Mouse (Mus musculus): ENCODE data around the gene Bphl.
"Not testable (repeated sequence)": the region's sequence is repeated elsewhere in the genome, so short reads cannot be mapped to it uniquely, and the experiment has no call there.

The Bphl gene

DNA sequence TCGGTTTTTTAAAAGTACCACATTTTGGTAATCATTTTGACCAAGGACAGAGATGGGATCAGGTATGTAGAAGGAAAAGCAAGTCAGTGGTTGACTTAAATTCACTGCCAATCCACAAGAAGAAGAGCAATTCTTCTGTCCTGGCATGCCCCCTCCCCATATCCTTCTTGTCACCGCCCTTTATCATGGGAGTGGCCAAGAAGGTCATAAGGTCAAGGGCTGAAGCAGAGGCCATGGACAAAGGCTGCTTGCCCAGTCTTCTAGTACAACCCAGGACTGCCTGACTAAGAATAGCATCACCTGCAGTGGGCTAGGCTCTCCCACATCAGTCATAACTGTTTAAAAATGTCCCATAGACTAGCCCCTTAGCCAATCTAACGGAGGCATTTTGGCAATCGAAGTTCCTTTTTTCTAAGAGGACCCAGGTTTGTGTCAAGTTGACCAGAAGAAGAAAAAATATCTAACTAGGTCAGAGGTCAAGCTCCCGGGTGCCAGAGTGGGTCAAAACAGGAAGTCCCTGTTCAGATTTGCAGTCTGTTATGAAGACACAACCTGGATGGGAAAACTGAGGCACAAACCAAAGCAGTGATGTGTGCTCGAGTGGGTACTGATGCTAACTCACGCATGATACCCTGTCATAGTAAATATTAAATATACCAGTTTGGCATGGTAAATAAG, 6.5 kb downstream of the Bphl start:
- CTCF ChIA-PET = no interaction called here
- POLR2A ChIA-PET = interaction anchor here in 2 of 4 experiments (0.6 to 1.7 kb wide), 2 partner anchors 33 to 136 kb away, joined by 3 to 4 read pairs; no protein-coding TSS in a partner anchor

- ChIA-PET POLR2A (interaction anchor here in 3 of 4 experiments (0.6 to 3.5 kb wide), 14 partner anchors 8 to 113 kb away, joined by 3 to 30 read pairs (median 4); partner anchors contain the start of genes Bphl (in 3 of the 3) and Tubb2b (in 2 of the 3)), CTCF (interaction anchor here (0.5 to 1.9 kb wide), 13 partner anchors 8 to 304 kb away, joined by 3 to 8 read pairs (median 3); partner anchors contain the start of gene Bphl (in 2 of the 4))
Observed at GRCm38 (mm10) chr13:34045511-34046249, 8.3 kb downstream of the Bphl start.

- ChIA-PET CTCF (interaction anchor here (0.6 to 1.9 kb wide), 8 partner anchors 8 to 303 kb away, joined by 3 to 8 read pairs (median 3); partner anchors contain the start of gene Bphl (in 2 of the 4)), POLR2A (interaction anchor here in 3 of 4 experiments (0.6 to 3.5 kb wide), 14 partner anchors 9 to 109 kb away, joined by 3 to 30 read pairs (median 4); partner anchors contain the start of genes Bphl (in 2 of the 3) and Tubb2b (in 2 of the 3))
Observed at GRCm38 (mm10) chr13:34046421-34047012, 9.1 kb downstream of the Bphl start.

DNA sequence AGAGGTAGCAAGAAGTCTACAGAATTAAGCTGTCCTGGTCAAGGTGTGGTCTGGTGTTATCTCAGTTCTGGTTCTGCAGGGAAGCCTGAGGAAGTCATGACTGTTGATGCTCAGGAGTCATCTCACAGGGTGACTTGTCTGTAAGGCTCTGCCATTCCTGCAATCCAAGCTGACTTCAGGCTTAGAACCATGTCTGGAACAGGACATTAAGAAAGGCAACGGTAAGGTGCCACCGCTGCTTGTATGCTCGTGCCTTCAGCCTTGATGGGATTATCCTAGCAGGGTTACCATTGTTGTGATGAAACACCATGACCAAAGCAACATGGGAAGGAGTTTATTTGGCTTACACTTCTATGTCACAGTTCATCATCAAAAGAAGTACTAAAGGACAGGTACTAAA, 10.1 kb downstream of the Bphl start:
- CTCF ChIA-PET = no interaction called here
- POLR2A ChIA-PET = interaction anchor here in 3 of 4 experiments (1.0 to 3.6 kb wide), 9 partner anchors 10 to 108 kb away, joined by 3 to 30 read pairs (median 5); partner anchors contain the start of genes Bphl (in 2 of the 3) and Tubb2b (in 2 of the 3)

DNA sequence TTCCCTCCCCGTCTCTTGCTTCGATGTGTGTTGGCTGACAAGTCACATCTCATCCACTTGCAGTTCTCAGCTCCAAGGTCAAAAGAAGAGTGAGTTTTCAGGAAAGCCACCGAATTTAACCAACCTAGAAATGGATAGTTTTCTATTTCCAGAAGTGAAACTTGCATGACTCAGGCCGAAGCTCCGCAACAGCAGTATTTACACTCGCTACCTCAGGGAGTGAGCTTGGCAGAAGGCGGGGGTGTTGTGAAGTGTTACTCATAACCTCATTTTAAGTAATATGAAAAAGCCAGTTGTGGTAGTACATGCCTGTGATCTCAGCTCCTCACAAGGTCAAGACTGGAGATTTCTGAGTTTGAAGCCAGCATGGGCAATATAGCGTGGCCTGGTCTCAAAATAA, 13.1 kb downstream of the Bphl start:
- CTCF ChIA-PET = interaction anchor here in 2 of 4 experiments (0.6 to 1.0 kb wide), 2 partner anchors 9 to 104 kb away, joined by 3 read pairs; no protein-coding TSS in a partner anchor
- POLR2A ChIA-PET = interaction anchor here in 3 of 4 experiments (0.6 to 3.6 kb wide), 7 partner anchors 13 to 105 kb away, joined by 3 to 9 read pairs (median 5); partner anchors contain the start of genes Tubb2b (in 2 of the 3), Bphl (in 1 of the 3) and Serpinb6a (in 1 of the 3)

- ChIA-PET POLR2A (interaction anchor here in 1 of 4 experiments (1.0 kb wide), 1 partner anchor 100 kb away, joined by 3 read pairs; no protein-coding TSS in a partner anchor), CTCF (no interaction called here)
Observed at GRCm38 (mm10) chr13:34051692-34052091, 14.3 kb downstream of the Bphl start.

- ChIA-PET POLR2A (interaction anchor here in 3 of 4 experiments (0.6 to 5.8 kb wide), 6 partner anchors 17 to 196 kb away, joined by 3 to 25 read pairs (median 3); partner anchors contain the start of gene Tubb2b (in 2 of the 3)), CTCF (interaction anchor here in 1 of 4 experiments (1.1 kb wide), 1 partner anchor 52 kb away, joined by 3 read pairs; the partner anchor contains the start of gene Ripk1)
Observed at GRCm38 (mm10) chr13:34053673-34054282, 16.4 kb downstream of the Bphl start.

GRCm38 (mm10) chr13:34054391-34054790, 17.0 kb downstream of the Bphl start:
- ChIA-PET POLR2A (interaction anchor here in 3 of 4 experiments (0.6 to 5.8 kb wide), 5 partner anchors 18 to 196 kb away, joined by 3 to 25 read pairs (median 3); partner anchors contain the start of gene Tubb2b (in 2 of the 3)), CTCF (interaction anchor here in 3 of 4 experiments (0.6 to 1.1 kb wide), 3 partner anchors 8 to 52 kb away, joined by 3 read pairs; partner anchors contain the start of gene Ripk1 (in 1 of the 3))

DNA sequence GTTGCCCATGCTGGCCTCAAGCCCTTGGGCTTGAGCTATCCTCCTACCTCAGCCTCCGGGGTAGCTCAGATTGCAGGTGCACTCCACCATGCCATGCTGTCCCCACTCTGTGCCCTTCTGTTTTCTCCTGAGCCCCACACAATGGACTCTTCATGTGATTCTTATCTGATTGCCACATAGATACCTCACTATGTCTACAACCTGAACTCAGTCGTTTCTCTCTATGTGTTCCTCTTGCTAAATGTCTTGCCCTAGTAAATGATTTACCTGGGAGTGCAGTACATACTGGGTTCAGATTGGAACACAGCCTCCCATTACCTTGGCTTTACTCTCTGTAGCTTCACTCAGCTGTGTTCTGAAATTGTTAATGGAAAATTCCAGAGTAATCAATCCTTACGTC, 17.6 kb downstream of the Bphl start:
- ChIA-PET POLR2A (interaction anchor here in 2 of 4 experiments (0.7 to 5.8 kb wide), 5 partner anchors 18 to 108 kb away, joined by 3 to 25 read pairs (median 3); partner anchors contain the start of genes Tubb2b (in 2 of the 2) and Psmg4 (in 1 of the 2)), CTCF (interaction anchor here in 2 of 4 experiments (0.6 to 1.0 kb wide), 2 partner anchors 9 kb away, joined by 3 read pairs; no protein-coding TSS in a partner anchor)

DNA sequence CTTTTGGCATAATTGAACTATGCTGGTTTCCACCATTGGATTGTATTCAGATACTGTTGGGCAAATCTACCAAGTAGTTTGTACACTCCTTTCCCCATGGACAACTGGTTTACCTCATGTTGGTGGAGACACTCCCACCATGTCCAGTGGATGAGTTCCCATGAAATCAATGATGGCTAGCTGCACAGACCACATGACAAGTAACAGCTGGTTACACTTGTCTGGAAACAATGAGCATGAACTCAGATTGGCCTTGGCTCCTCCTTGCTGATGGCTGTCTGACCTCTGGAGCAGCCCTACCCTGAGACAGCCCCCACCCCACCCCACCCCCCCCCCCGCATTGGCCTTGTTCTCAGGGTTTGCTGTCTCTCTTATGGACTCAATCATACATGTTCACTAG, 19.9 kb downstream of the Bphl start:
- ChIA-PET POLR2A (interaction anchor here in 3 of 4 experiments (0.7 to 7.1 kb wide), 6 partner anchors 11 to 73 kb away, joined by 3 to 35 read pairs (median 4); partner anchors contain the start of genes Tubb2b (in 2 of the 3) and Bphl (in 1 of the 3)), CTCF (interaction anchor here in 2 of 4 experiments (0.6 kb wide), 2 partner anchors 97 to 613 kb away, joined by 3 to 4 read pairs; no protein-coding TSS in a partner anchor)

- POLR2A ChIA-PET = interaction anchor here in 2 of 4 experiments (0.8 to 7.1 kb wide), 5 partner anchors 11 to 95 kb away, joined by 3 to 40 read pairs (median 6); partner anchors contain the start of gene Tubb2b (in 2 of the 2)
- CTCF ChIA-PET = no interaction called here
Observed at GRCm38 (mm10) chr13:34060061-34060460, 22.7 kb downstream of the Bphl start.

- ChIA-PET POLR2A (interaction anchor here in 3 of 4 experiments (0.7 to 7.1 kb wide), 13 partner anchors 13 to 101 kb away, joined by 3 to 40 read pairs (median 3); partner anchors contain the start of genes Bphl (in 2 of the 3), Tubb2b (in 2 of the 3) and Psmg4 (in 1 of the 3)), CTCF (interaction anchor here in 2 of 4 experiments (0.6 to 0.7 kb wide), 2 partner anchors 13 to 31 kb away, joined by 3 to 8 read pairs; no protein-coding TSS in a partner anchor)
Observed at GRCm38 (mm10) chr13:34062466-34062865, 25.1 kb downstream of the Bphl start.

- ChIA-PET CTCF (no interaction called here), POLR2A (interaction anchor here in 3 of 4 experiments (1.0 to 7.3 kb wide), 5 partner anchors 10 to 64 kb away, joined by 3 to 51 read pairs (median 5); partner anchors contain the start of gene Tubb2b (in 3 of the 3))
Observed at GRCm38 (mm10) chr13:34066351-34066750, 29.0 kb downstream of the Bphl start.

DNA sequence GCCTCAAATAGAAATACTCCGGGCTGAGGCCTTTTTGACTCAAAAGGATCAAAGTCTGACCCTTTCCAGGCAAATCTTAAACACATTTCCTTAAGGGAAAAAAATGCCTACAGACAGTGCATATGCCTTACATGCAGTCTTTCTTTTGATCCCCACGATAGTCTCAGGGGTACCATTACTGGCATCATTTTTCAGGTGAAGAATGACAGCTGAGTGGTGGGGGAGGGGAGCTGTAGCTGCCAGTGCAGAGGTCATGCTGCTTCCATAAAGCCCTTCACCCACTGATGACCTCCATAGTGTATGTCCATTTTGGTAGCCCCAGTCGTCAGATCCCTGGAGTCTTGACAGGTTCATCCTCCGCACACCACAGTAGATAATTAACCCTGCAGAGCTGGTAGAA, 32.9 kb downstream of the Bphl start:
- ChIA-PET CTCF (no interaction called here), POLR2A (interaction anchor here in 3 of 4 experiments (0.6 to 7.3 kb wide), 9 partner anchors 11 to 148 kb away, joined by 3 to 51 read pairs (median 4); partner anchors contain the start of genes Tubb2b (in 2 of the 3) and Psmg4 (in 1 of the 3))

DNA sequence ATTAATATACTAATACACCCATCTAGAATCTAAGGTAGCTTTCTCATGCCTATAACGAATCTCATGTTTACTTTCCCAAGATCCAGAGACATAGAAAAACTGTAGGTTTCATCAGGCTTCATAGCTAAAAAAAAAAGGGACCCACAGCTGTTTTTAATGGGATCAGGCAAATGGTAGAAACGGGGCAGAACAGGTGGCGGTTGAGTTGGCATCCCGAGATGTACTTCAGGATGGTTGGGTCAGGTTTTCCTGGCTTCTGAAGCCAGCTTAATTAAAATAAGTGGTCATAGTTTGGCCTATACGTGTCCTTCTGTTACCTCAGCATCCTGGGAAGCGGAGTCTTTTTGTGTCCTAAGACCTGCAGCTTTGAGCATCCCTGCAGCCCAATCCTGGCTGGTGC, 34.4 kb downstream of the Bphl start:
- CTCF ChIA-PET = no interaction called here
- POLR2A ChIA-PET = interaction anchor here in 3 of 4 experiments (0.9 to 7.3 kb wide), 7 partner anchors 12 to 150 kb away, joined by 3 to 51 read pairs (median 4); partner anchors contain the start of gene Tubb2b (in 1 of the 3)

DNA sequence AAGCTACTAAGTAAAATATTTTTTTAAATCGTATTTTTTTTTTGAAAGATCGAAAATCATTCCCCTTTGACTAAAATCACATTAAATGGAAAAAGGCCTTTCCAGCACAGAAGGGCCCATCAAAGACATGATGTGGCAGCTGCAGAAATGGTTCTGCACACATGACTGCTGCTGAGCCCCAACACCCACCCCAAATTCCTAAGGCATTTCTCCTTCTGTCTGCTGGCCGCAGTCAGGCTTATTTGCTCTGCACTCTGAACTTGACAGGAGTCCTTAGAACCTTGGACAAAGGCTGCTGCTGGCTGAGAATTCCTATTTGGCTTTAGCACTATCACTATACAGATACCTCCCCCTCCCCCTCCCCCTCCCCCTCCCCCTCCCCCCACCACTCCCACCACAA, 35.5 kb downstream of the Bphl start:
- ChIA-PET POLR2A (interaction anchor here in 1 of 4 experiments (7.3 kb wide), 1 partner anchor 57 kb away, joined by 51 read pairs; the partner anchor contains the start of gene Tubb2b), CTCF (no interaction called here)

DNA sequence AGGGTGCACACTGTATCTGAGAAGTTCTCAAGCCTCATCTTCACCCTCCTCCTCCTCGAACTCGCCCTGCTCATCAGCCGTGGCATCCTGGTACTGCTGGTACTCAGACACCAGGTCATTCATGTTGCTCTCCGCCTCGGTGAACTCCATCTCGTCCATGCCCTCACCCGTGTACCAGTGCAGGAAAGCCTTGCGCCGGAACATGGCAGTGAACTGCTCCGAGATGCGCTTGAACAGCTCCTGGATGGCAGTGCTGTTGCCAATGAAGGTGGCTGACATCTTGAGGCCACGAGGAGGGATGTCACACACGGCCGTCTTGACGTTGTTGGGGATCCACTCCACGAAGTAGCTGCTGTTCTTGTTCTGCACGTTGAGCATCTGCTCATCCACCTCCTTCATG, 37.0 kb downstream of the Bphl start:
- CTCF ChIA-PET = not testable (repeated sequence)
- POLR2A ChIA-PET = interaction anchor here in 2 of 4 experiments (1.0 to 3.4 kb wide), 3 partner anchors 12 to 72 kb away, joined by 3 to 20 read pairs (median 3); partner anchors contain the start of genes Ripk1 (in 1 of the 2) and Tubb2b (in 1 of the 2)
